Mouse (Mus musculus) ES-Bruce4 (cell line): ENCODE data around the gene Tnpo2. TPM values are rescaled to one million over a fixed set of nuclear protein-coding genes. Genes with fewer than 3 reads are reported as not detected.

Experiments
- H3K27ac ChIP-seq: 2 replicates; pipeline ENCODE4 v1.5.1; 2012; ENCODE audit warnings: low read length, inconsistent platforms; ENCODE audit not compliant: insufficient read depth
- H3K27me3 ChIP-seq: 2 replicates; pipeline ENCODE4 v1.6.1; 2012; ENCODE audit warnings: mild to moderate bottlenecking, low read length, inconsistent platforms; ENCODE audit not compliant: control insufficient read depth, poor library complexity, insufficient read depth, severe bottlenecking
- H3K36me3 ChIP-seq: 2 replicates; pipeline ENCODE4 v1.6.1; 2012; ENCODE audit warnings: inconsistent platforms, mild to moderate bottlenecking, low read length, moderate library complexity; ENCODE audit not compliant: control insufficient read depth, poor library complexity, insufficient read depth, severe bottlenecking
- H3K4me1 ChIP-seq: one replicate; pipeline ENCODE4 v1.8.1; 2011; ENCODE audit warnings: low read length; ENCODE audit not compliant: control insufficient read depth, insufficient read depth
- H3K4me3 ChIP-seq: 2 replicates; pipeline ENCODE4 v1.5.1; 2011; ENCODE audit warnings: low read depth, mild to moderate bottlenecking, low read length
- H3K9ac ChIP-seq: 2 replicates; pipeline ENCODE4 v1.6.1; 2012; ENCODE audit warnings: low read depth, mild to moderate bottlenecking, inconsistent platforms; ENCODE audit not compliant: poor library complexity, severe bottlenecking
- H3K9me3 ChIP-seq: replicated peaks from 2 replicates; pipeline ENCODE4 v1.6.1; 2012; ENCODE audit warnings: mild to moderate bottlenecking, low read length, inconsistent platforms; ENCODE audit not compliant: control insufficient read depth, poor library complexity, insufficient read depth, severe bottlenecking
- CTCF ChIP-seq: IDR thresholded peaks from one replicate; pipeline ENCODE4 v1.8.1; 2011; ENCODE audit warnings: low read depth, low read length
- EP300 ChIP-seq: IDR thresholded peaks from 2 replicates; pipeline ENCODE4 v1.6.1; 2011; ENCODE audit warnings: low read depth, low read length; ENCODE audit not compliant: insufficient read depth
- POLR2A ChIP-seq: IDR thresholded peaks from one replicate; pipeline ENCODE4 v1.8.1; 2011; ENCODE audit warnings: low read length; ENCODE audit not compliant: insufficient read depth
- polyA plus RNA-seq: library from polyadenylated mRNA; stranded (reverse); fragments of >200 nt; gene quantifications from 2 replicates; pipeline ENCODE4 v1.2.4, GENCODE M21; 2011; ENCODE audit warnings: low read depth; ENCODE audit not compliant: missing spikeins, insufficient read depth, insufficient read length

The Tnpo2 gene
- polyA plus RNA-seq, 1 experiment = 195 TPM

DNA sequence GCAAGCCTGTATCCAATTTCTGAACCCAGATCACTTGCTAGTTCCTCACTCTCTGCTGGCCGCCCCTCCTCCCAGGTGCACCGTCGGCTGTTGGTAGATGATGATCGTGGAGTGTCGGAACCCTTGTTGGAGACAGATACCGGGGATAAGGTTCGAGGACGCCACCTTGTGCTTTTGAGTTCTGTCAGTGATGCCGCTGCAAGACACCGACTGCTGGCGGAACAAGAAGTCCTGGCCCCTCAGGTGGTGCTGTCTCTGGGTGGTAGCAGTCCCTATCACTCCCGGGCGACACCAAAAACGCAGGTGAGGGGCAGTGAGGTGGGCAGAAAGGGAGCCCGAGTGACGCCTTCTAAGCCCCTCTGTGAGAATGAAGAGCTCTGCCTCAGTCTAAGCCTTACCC is 59.5 kb downstream of the Tnpo2 start:
- Histone ChIP-seq H3K9me3 (no peaks in the 10 kb centered on the region), H3K27ac (no peak overlapping the region), H3K4me1 (no peaks in the 10 kb centered on the region), H3K27me3 (no peaks in the 10 kb centered on the region), H3K36me3 (peaks cover 19% of the 10 kb centered on the region), H3K9ac (no peak overlapping the region), H3K4me3 (no peak overlapping the region)
- no peak for TF ChIP-seq POLR2A
- no peak for TF ChIP-seq CTCF
- no peak for TF ChIP-seq EP300

- H3K4me3 ChIP-seq = no peak overlapping the region
- TF ChIP-seq EP300 = no peak
- no peak for TF ChIP-seq CTCF
- TF ChIP-seq POLR2A = no peak
- no peaks in the 10 kb centered on the region for H3K27me3 ChIP-seq
- H3K9me3 ChIP-seq = no peaks in the 10 kb centered on the region; the same call in 1 of the 2 replicates
- H3K27ac ChIP-seq = no peak overlapping the region
- no peaks in the 10 kb centered on the region for H3K4me1 ChIP-seq
- H3K9ac ChIP-seq = no peak overlapping the region
- H3K36me3 ChIP-seq = peaks cover 19% of the 10 kb centered on the region
Measured at GRCm38 (mm10) chr8:85096850-85097249, 60.1 kb downstream of the Tnpo2 start.

- no peak overlapping the region for H3K4me3 ChIP-seq
- H3K9ac ChIP-seq = no peak overlapping the region
- H3K36me3 ChIP-seq = peaks cover 10% of the 10 kb centered on the region; the same call in 1 of the 2 replicates
- H3K27ac ChIP-seq = no peak overlapping the region
- no peaks in the 10 kb centered on the region for H3K27me3 ChIP-seq
- no peaks in the 10 kb centered on the region for H3K4me1 ChIP-seq
- H3K9me3 ChIP-seq = no peaks in the 10 kb centered on the region; the same call in 1 of the 2 replicates
- TF ChIP-seq EP300 (no peak), CTCF (no peak), POLR2A (no peak)
Measured at GRCm38 (mm10) chr8:85100076-85100665, 63.5 kb downstream of the Tnpo2 start.

Other genes with a start within 250 kb of the Tnpo2 start
- 1.2 and 1.8 TPM in 2 replicates for gene Nfix, start 236.6 kb upstream of the Tnpo2 start, polyA plus RNA-seq
- gene Dand5, start 214.1 kb upstream of the Tnpo2 start, polyA plus RNA-seq = 2.5 and 3.1 TPM in 2 replicates
- gene Gadd45gip1, start 205.4 kb upstream of the Tnpo2 start, polyA plus RNA-seq = 19.5 and 20.5 TPM in 2 replicates
- 68.0 and 76.1 TPM in 2 replicates for gene Rad23a, start 196.2 kb upstream of the Tnpo2 start, polyA plus RNA-seq
- 507 and 546 TPM in 2 replicates for gene Calr, start 190.0 kb upstream of the Tnpo2 start, polyA plus RNA-seq
- 50.8 and 52.6 TPM in 2 replicates for gene Farsa, start 179.9 kb upstream of the Tnpo2 start, polyA plus RNA-seq
- gene Syce2, start 164.8 kb upstream of the Tnpo2 start, polyA plus RNA-seq = 93.8 and 97.1 TPM in 2 replicates
- 72.5 and 78.5 TPM in 2 replicates for gene Gcdh, start 143.0 kb upstream of the Tnpo2 start, polyA plus RNA-seq
- not detected in 2 replicates for gene Klf1, start 135.0 kb upstream of the Tnpo2 start, polyA plus RNA-seq
- gene Dnase2a, start 128.4 kb upstream of the Tnpo2 start, polyA plus RNA-seq = 27.5 and 30.9 TPM in 2 replicates
- 0.73 and 1.5 TPM in 2 replicates for gene Mast1, start 99.6 kb upstream of the Tnpo2 start, polyA plus RNA-seq
- 0.38 TPM in 1 of 2 replicates, not detected in the other for gene Rtbdn, start 89.9 kb upstream of the Tnpo2 start, polyA plus RNA-seq
- 4.9 TPM in 1 of 2 replicates, not detected in the other for gene Gm49661, start 67.5 kb upstream of the Tnpo2 start, polyA plus RNA-seq
- 226 and 237 TPM in 2 replicates for gene Prdx2, start 67.3 kb upstream of the Tnpo2 start, polyA plus RNA-seq
- gene Rnaseh2a, start 67.1 kb upstream of the Tnpo2 start, polyA plus RNA-seq = 79.2 and 88.1 TPM in 2 replicates
- 19.0 and 20.4 TPM in 2 replicates for gene Junb, start 58.2 kb upstream of the Tnpo2 start, polyA plus RNA-seq
- gene Hook2, start 46.3 kb upstream of the Tnpo2 start, polyA plus RNA-seq = 41.5 and 41.8 TPM in 2 replicates
- gene Best2, start 22.4 kb upstream of the Tnpo2 start, polyA plus RNA-seq = 0.70 and 1.2 TPM in 2 replicates
- 170 and 171 TPM in 2 replicates for gene Asna1, start 11.6 kb upstream of the Tnpo2 start, polyA plus RNA-seq
- 82.4 and 96.1 TPM in 2 replicates for gene Trir, start 10.1 kb upstream of the Tnpo2 start, polyA plus RNA-seq
- 25.1 and 26.3 TPM in 2 replicates for gene Fbxw9, start 23.1 kb downstream of the Tnpo2 start, polyA plus RNA-seq
- not detected in 2 replicates for gene Gm5741, start 31.1 kb downstream of the Tnpo2 start, polyA plus RNA-seq
- 43.3 and 47.0 TPM in 2 replicates for gene Dhps, start 34.8 kb downstream of the Tnpo2 start, polyA plus RNA-seq
- gene Wdr83os, start 43.8 kb downstream of the Tnpo2 start, polyA plus RNA-seq = 82.5 and 105 TPM in 2 replicates
- gene Wdr83, start 44.4 kb downstream of the Tnpo2 start, polyA plus RNA-seq = 16.5 and 16.8 TPM in 2 replicates
- gene Man2b1, start 46.4 kb downstream of the Tnpo2 start, polyA plus RNA-seq = 36.0 and 42.2 TPM in 2 replicates
- 2.0 and 2.2 TPM in 2 replicates for gene Zfp791, start 86.2 kb downstream of the Tnpo2 start, polyA plus RNA-seq
- 1.3 and 1.5 TPM in 2 replicates for gene Cks1brt, start 115.0 kb downstream of the Tnpo2 start, polyA plus RNA-seq
- gene Olfr371, start 189.1 kb downstream of the Tnpo2 start, polyA plus RNA-seq = not detected in 2 replicates